Mouse (Mus musculus) left cerebral cortex, adult 2 months (tissue): ENCODE measurements around the gene Sorcs2. TPM values are rescaled to one million over a fixed set of nuclear protein-coding genes. Genes with fewer than 3 reads are reported as not detected.
A peak's percentile ranks its signal among the peaks of the same experiment; 100 is the strongest.
"Not testable (repeated sequence)": the region's sequence is repeated elsewhere in the genome, so short reads cannot be mapped to it uniquely, and the experiment has no call there.

Experiments used
- DNase-seq, 2 experiments: peaks; one replicate each; pipeline ENCODE4 v3.0.0; 2021 to 2022; ENCODE audit warnings: low spot score in 2 of 2, mixed read lengths in 1 of 2; ENCODE audit errors: extremely low spot score in 1 of 2
- H3K27ac ChIP-seq: fragments of 200-600 bp; 2 replicates; pipeline ENCODE4 v1.8.1; 2022
- H3K4me3 ChIP-seq: fragments of 200-600 bp; 2 replicates; pipeline ENCODE4 v1.8.1; 2022
- CTCF ChIP-seq: fragments of 200-600 bp; IDR thresholded peaks from 2 replicates; pipeline ENCODE4 v1.8.1; 2022; ENCODE audit warnings: antibody characterized with exemption, mild to moderate bottlenecking, moderate library complexity
- intact Hi-C: fragments of 180-260 bp; cut with DNase I; formaldehyde crosslinking; loops from one replicate; pipeline ENCODE4 v1.15.1; 2025
- total RNA-seq, 2 experiments: library from RNA; stranded (reverse); gene quantifications; 2 replicates each; pipeline ENCODE4 v1.2.3; 2021

The Sorcs2 gene
- total RNA-seq, 2 experiments from 2014 or later = 39.3 to 39.7 TPM

- TF ChIP-seq CTCF = no peak
- intact Hi-C loops = no loop called here
- no peak for DNase-seq
- no peak overlapping the region for H3K27ac ChIP-seq
- H3K4me3 ChIP-seq = no peak overlapping the region
Observed at GRCm38 (mm10) chr5:36419861-36420260, 21.9 kb upstream of the Sorcs2 start.

- no peak for DNase-seq
- TF ChIP-seq CTCF = no peak
- intact Hi-C loops = no loop called here
- Histone ChIP-seq H3K27ac (peak overlapping the region; percentile 40; the same call in 1 of the 2 replicates), H3K4me3 (no peak overlapping the region)
Observed at GRCm38 (mm10) chr5:36414712-36415331, 16.9 kb upstream of the Sorcs2 start.

- no peak overlapping the region for H3K4me3 ChIP-seq
- no peak overlapping the region for H3K27ac ChIP-seq
- peak; percentile 40 for TF ChIP-seq CTCF
- intact Hi-C loops = loop anchor here (1.0 kb wide), 4 partner anchors 75 to 416 kb away; no protein-coding TSS in a partner anchor
- peak; percentile 53 to 59 for DNase-seq
Observed at GRCm38 (mm10) chr5:36398463-36399364, 775 bp upstream of the Sorcs2 start.

GRCm38 (mm10) chr5:36397384-36397759 is 567 bp downstream of the Sorcs2 start:
- Histone ChIP-seq H3K4me3 (peak overlapping the region; percentile 72), H3K27ac (peak overlapping the region; percentile 93)
- intact Hi-C loops = no loop called here
- no peak for DNase-seq
- TF ChIP-seq CTCF = no peak; the same call in 1 of the 2 replicates

DNA sequence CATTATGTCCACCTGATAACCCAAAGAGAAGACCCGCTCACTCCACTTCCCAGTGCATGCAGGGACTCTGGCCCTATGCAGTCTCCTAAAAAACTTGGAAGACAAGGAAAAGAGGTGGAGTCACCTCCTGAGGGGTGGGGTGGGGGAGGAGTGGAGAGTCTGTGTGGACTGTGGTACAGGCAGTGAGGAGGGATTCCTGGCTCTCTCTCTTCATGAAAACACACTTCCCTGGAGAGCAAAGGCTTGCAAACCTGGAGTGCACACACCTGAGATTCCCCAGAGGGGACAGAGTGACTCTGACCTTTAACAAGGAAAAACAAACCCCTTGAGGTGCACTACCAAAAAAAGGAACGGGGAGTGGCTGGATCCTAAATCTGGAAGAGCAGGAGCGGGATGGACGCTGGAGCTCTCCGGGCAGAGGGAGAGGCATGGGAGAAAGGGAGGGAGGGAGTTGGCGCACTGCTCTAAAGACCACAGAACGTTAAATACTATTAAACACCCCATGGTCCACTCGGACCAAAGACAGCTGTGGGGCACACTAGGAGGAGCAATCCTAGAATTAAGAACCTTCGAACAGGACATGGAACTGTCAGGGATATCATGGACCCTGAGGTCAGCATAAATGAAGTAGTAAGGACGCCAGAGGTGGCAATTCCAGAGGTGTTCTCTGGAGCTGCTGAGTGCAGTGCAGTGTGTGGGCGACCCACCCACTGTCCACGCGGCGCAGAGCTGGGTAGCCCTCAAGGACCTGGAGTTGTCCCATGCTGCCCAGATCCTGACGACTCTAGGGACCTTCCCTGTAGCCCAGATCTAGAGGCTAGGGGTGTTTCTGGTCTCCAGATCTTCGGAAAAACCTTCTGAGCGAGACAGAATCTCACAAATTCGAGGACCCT is 1.2 kb downstream of the Sorcs2 start:
- peak overlapping the region; percentile 93 for H3K27ac ChIP-seq
- H3K4me3 ChIP-seq = peak overlapping the region; percentile 72
- TF ChIP-seq CTCF = no peak
- no peak for DNase-seq
- intact Hi-C loops = loop anchor here (1.0 kb wide), 1 partner anchor 170 kb away; no protein-coding TSS in a partner anchor

- Histone ChIP-seq H3K27ac (no peak overlapping the region), H3K4me3 (no peak overlapping the region)
- peak; percentile 78 to 87 for DNase-seq
- intact Hi-C loops = loop anchor here (1.0 kb wide), 1 partner anchor 170 kb away; no protein-coding TSS in a partner anchor
- peak; percentile 80 for TF ChIP-seq CTCF
Observed at GRCm38 (mm10) chr5:36396011-36396410, 1.9 kb downstream of the Sorcs2 start.

GRCm38 (mm10) chr5:36394840-36395515 is 3.0 kb downstream of the Sorcs2 start:
- peak; percentile 36 for TF ChIP-seq CTCF
- Histone ChIP-seq H3K27ac (no peak overlapping the region), H3K4me3 (peak overlapping the region; percentile 2; the same call in 1 of the 2 replicates)
- DNase-seq = no peak
- intact Hi-C loops = no loop called here

DNA sequence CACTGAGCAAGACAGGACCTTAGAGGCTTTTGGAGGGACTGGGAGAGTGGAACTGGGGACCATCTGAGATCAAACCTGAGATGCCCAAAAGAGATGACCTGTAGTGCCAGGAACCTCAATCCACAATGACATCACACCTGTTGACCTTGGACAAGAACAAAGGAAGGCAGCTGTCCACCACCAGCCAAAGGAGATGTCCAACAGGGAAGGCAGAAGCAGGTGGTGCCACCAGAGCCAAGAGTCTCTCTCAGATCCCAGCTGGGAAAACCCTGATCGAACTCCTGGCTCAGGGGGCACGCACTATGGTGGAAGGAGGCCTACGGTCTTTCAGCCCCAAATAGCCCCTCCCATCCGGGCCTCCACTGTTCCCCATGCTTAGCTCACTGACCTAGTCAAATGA is 6.2 kb downstream of the Sorcs2 start:
- no peak overlapping the region for H3K27ac ChIP-seq
- DNase-seq = no peak
- intact Hi-C loops = no loop called here
- H3K4me3 ChIP-seq = no peak overlapping the region
- no peak for TF ChIP-seq CTCF

GRCm38 (mm10) chr5:36390591-36390927 is 7.4 kb downstream of the Sorcs2 start:
- DNase-seq, intact Hi-C loops, H3K27ac ChIP-seq, H3K4me3 ChIP-seq: not testable (repeated sequence)

- Histone ChIP-seq H3K27ac (no peak overlapping the region), H3K4me3 (no peak overlapping the region)
- no peak for TF ChIP-seq CTCF
- DNase-seq = no peak
- intact Hi-C loops = no loop called here
Observed at GRCm38 (mm10) chr5:36389731-36390590, 8.0 kb downstream of the Sorcs2 start.
